Mouse (Mus musculus) adrenal gland, adult 18-20 months (tissue): ENCODE data around the gene Krt10. TPM values are rescaled to one million over a fixed set of nuclear protein-coding genes. Genes with fewer than 3 reads are reported as not detected.
A peak's percentile ranks its signal among the peaks of the same experiment; 100 is the strongest.

ENCODE experiments used
- DNase-seq, 2 experiments: peaks; one replicate each; pipeline ENCODE4 v3.0.0; 2021 to 2022; ENCODE audit warnings: low spot score in 2 of 2
- total RNA-seq, 2 experiments: library from RNA; stranded (reverse); gene quantifications; 1 replicate in 1 of 2; 2 replicates in 1 of 2; pipeline ENCODE4 v1.2.3; 2021

Krt10 gene
- total RNA-seq, 2 experiments from 2014 or later: 3.4 to 5.9 TPM

- peak; percentile 74 to 78 for DNase-seq
These were observed 9.6 kb downstream of the Krt10 start for GRCm38 (mm10) chr11:99379568-99379967.

GRCm38 (mm10) chr11:99374803-99375202 is 14.4 kb downstream of the Krt10 start, which contains the start of gene Krt28:
Krt28 (minus strand) TSS chr11:99374903.
- no peak for DNase-seq

DNA sequence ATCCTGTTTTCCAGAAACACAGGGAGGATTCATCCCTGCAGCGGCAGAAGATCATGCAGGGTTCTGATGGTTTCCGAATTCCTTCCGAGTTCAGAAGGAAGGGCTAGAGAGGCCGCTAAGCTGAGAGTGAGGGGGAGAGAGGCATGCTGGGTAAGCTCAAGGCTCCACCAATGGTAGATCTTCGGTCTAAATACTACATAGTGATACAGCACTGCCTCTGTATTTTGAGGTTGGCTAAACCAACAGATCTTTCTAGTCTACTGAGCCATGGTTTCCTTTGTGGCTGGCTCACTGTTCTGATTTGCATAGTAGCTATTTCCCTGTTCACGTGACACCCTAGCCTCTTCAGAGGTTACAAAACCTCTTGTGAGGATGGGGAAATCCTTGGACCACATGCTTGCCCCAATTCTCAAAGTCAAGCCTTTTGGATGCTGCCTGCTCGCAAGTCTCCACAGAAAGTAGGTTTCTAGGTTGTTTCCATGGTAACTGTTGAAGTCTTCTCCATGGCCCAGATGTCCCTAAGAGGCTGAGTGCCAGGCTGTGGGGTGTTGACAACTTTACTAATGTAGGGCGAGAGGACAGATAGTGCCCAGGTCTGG is 19.2 kb downstream of the Krt10 start:
- no peak for DNase-seq

GRCm38 (mm10) chr11:99369229-99369628 is 19.9 kb downstream of the Krt10 start:
- no peak for DNase-seq

DNA sequence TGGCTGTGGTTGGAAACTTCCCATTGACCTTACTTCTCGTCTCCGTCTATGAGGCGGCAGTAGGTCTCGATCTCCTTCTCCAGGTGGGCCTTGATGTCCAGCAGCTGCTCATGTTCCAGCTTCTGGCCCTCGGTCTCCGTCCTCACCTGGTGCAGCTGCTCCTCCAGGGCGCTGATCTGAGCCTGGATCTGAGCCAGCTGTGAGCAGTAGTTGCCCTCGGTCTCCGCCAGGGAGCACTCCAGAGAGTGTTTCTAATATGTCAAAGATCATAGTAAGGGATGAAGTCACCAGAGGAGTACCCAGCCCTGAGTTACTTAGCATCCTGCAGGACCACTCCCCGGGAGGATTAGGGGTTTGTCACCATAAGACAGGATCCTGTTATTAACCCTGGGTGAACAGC is 22.4 kb downstream of the Krt10 start:
- DNase-seq: no peak

DNA sequence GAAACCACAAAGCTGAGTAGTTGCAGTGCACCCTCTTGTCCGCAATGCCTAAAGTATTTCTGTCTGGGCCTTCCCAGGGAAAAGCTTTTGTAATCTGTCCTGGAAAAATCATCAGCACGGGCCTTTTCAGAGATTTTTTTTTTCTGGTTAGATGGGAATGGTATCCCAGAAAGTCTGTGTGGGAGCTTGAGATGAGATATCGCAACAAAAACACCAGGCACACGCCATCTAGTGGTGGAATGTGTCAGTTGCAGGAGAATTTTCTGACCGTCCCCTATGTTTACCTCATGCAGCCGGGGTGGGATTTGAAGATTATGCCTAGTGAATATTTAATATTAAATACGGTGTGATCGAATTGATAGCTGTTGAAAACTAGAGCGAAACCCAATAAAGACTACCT is 24.8 kb downstream of the Krt10 start:
- peak in 1 of 2 experiments; percentile 8 for DNase-seq

DNA sequence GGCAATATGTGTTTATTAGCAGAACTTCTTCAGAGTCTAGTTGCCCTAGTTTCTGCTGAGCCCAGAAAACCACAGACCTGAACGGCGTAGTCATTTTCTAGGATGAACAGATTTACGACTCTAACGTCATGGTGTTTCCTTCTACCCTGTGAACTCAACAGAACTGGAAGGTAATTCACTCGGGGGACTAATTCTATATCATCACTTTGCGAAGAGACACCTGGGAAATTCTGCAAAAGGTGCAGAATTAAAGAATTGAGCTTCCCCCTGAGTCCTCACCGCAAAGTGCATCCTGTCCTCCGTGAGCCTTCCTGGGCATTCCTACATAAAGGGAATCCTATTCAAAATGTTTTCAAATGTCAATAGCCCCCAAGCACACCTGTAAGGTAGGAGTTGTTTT is 27.7 kb downstream of the Krt10 start:
- no peak for DNase-seq

- DNase-seq: no peak
These were observed 38.2 kb downstream of the Krt10 start, which contains the start of gene Krt27 for GRCm38 (mm10) chr11:99351004-99351403. Krt27 (minus strand) TSS chr11:99351104.

- no peak for DNase-seq
These were observed 49.8 kb downstream of the Krt10 start for GRCm38 (mm10) chr11:99339299-99339847.

GRCm38 (mm10) chr11:99337866-99338265 is 51.3 kb downstream of the Krt10 start, which contains the start of gene Krt26:
Krt26 (minus strand) TSS chr11:99337966.
- DNase-seq: no peak

Other genes starting within 250 kb of the Krt10 start
- gene Ccr7, start 234.3 kb downstream of the Krt10 start, total RNA-seq: under 1 TPM in 1 of 2 experiments, not detected in 1; 0.38 TPM
- 10 to 100 TPM; 40.5 to 57.3 TPM for gene Smarce1, start 158.3 kb downstream of the Krt10 start, total RNA-seq
- gene Krt222, start 145.3 kb downstream of the Krt10 start, total RNA-seq: 1 to 10 TPM; 1.3 to 1.7 TPM
- gene Krt24, start 104.1 kb downstream of the Krt10 start, total RNA-seq: not detected
- gene Krt25, start 66.4 kb downstream of the Krt10 start, total RNA-seq: not detected
- not detected for gene Krt26, start 51.4 kb downstream of the Krt10 start, total RNA-seq
- gene Krt27, start 38.3 kb downstream of the Krt10 start, total RNA-seq: not detected
- not detected for gene Krt28, start 14.5 kb downstream of the Krt10 start, total RNA-seq
- not detected for gene Krt12, start 32.9 kb upstream of the Krt10 start, total RNA-seq
- gene Krt20, start 48.8 kb upstream of the Krt10 start, total RNA-seq: under 1 TPM in 1 of 2 experiments, not detected in 1; 0.16 TPM
- not detected for gene Krt23, start 103.8 kb upstream of the Krt10 start, total RNA-seq
- not detected for gene Krt39, start 132.0 kb upstream of the Krt10 start, total RNA-seq
- not detected for gene Krt40, start 153.8 kb upstream of the Krt10 start, total RNA-seq
- not detected for gene Krtap3-3, start 161.5 kb upstream of the Krt10 start, total RNA-seq
- not detected for gene Krtap3-2, start 167.5 kb upstream of the Krt10 start, total RNA-seq
- not detected for gene Gm11939, start 170.1 kb upstream of the Krt10 start, total RNA-seq
- gene Krtap3-1, start 177.3 kb upstream of the Krt10 start, total RNA-seq: not detected
- not detected for gene Krtap1-5, start 191.7 kb upstream of the Krt10 start, total RNA-seq
- not detected for gene Krtap1-4, start 194.3 kb upstream of the Krt10 start, total RNA-seq
- gene Krtap1-3, start 202.0 kb upstream of the Krt10 start, total RNA-seq: not detected
- not detected for gene Krtap9-3, start 208.7 kb upstream of the Krt10 start, total RNA-seq
- not detected for gene Gm11938, start 213.9 kb upstream of the Krt10 start, total RNA-seq
- gene Gm11937, start 220.8 kb upstream of the Krt10 start, total RNA-seq: not detected
- gene Krtap2-4, start 225.5 kb upstream of the Krt10 start, total RNA-seq: not detected
- gene Gm11562, start 231.1 kb upstream of the Krt10 start, total RNA-seq: not detected
- gene Krtap4-1, start 238.9 kb upstream of the Krt10 start, total RNA-seq: not detected
- not detected for gene Krtap4-2, start 245.7 kb upstream of the Krt10 start, total RNA-seq